Mouse (Mus musculus): ENCODE measurements at regions not wholly inside any gene's neighbourhood (a gene's known extent, or its start where the extent isn't known, plus 50 kb on each side); places are given as distances from the start of the nearest gene placed in this dataset.

- H3K4me3 ChIP-seq, result no peak overlapping the region
- no peaks in the 10 kb centered on the region for H3K27me3 ChIP-seq (ENCODE audit: low read depth, poor library complexity, severe bottlenecking)
- no peaks in the 10 kb centered on the region for H3K4me1 ChIP-seq
- no peak for DNase-seq (ENCODE audit: low spot score)
- H3K9me3 ChIP-seq (replicated peaks), result no peaks in the 10 kb centered on the region
- 83% methylated on average over 9 of the region's 9 CpGs for WGBS
- no peaks in the 10 kb centered on the region for H3K36me3 ChIP-seq
- H3K27ac ChIP-seq, result no peak overlapping the region
Measured at GRCm38 (mm10) chr15:71243539-71243938, 2590.8 kb upstream of the Gm6569 start.

GRCm38 (mm10) chr15:71275876-71276565, 2558.3 kb upstream of the Gm6569 start:
- no peak for DNase-seq (ENCODE audit: low spot score)
- 100% methylated on average over 2 of the region's 2 CpGs for WGBS
- Histone ChIP-seq H3K27ac (no peak overlapping the region), H3K27me3 (ENCODE audit: low read depth, poor library complexity, severe bottlenecking) (no peaks in the 10 kb centered on the region), H3K36me3 (no peaks in the 10 kb centered on the region), H3K9me3 (replicated peaks) (no peaks in the 10 kb centered on the region), H3K4me3 (no peak overlapping the region), H3K4me1 (no peaks in the 10 kb centered on the region)

DNA sequence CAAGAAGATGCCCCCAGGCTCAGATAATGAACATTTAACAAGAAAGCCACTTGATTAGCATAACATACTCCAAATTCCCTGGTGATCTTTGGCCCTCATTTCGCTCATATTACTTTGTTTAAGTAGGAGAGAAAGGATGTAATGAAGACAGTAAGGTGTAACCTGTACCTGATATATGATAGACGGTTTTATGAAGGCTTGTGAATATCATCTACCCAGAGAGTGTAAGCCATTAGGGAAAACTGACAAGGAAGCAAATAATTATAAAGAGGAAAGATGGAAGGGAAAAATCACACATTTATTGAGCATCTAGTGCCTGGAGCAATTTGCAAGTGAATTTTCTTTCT, 2557.8 kb upstream of the Gm6569 start:
- Histone ChIP-seq H3K4me1 (no peaks in the 10 kb centered on the region), H3K36me3 (no peaks in the 10 kb centered on the region), H3K4me3 (no peak overlapping the region), H3K27me3 (ENCODE audit: low read depth, poor library complexity, severe bottlenecking) (no peaks in the 10 kb centered on the region), H3K27ac (no peak overlapping the region), H3K9me3 (replicated peaks) (no peaks in the 10 kb centered on the region)
- 85% methylated on average over 2 of the region's 2 CpGs for WGBS
- no peak for DNase-seq (ENCODE audit: low spot score)

- H3K27me3 ChIP-seq (ENCODE audit: low read depth, poor library complexity, severe bottlenecking), result no peaks in the 10 kb centered on the region
- WGBS, result 82% methylated on average over 2 of the region's 2 CpGs
- H3K9me3 ChIP-seq (replicated peaks), result no peaks in the 10 kb centered on the region
- no peak overlapping the region for H3K27ac ChIP-seq
- no peak for DNase-seq (ENCODE audit: low spot score)
- H3K4me3 ChIP-seq, result no peak overlapping the region
- no peaks in the 10 kb centered on the region for H3K36me3 ChIP-seq
- H3K4me1 ChIP-seq, result no peaks in the 10 kb centered on the region
Measured at GRCm38 (mm10) chr15:71277388-71277787, 2557.0 kb upstream of the Gm6569 start.

GRCm38 (mm10) chr15:71283775-71284174, 2550.6 kb upstream of the Gm6569 start:
- H3K4me1 ChIP-seq, result no peaks in the 10 kb centered on the region
- no peak overlapping the region for H3K4me3 ChIP-seq
- DNase-seq (ENCODE audit: low spot score), result no peak
- 93% methylated on average over 3 of the region's 3 CpGs for WGBS
- H3K36me3 ChIP-seq, result no peaks in the 10 kb centered on the region
- H3K27me3 ChIP-seq (ENCODE audit: low read depth, poor library complexity, severe bottlenecking), result no peaks in the 10 kb centered on the region
- no peaks in the 10 kb centered on the region for H3K9me3 ChIP-seq (replicated peaks)
- no peak overlapping the region for H3K27ac ChIP-seq

DNA sequence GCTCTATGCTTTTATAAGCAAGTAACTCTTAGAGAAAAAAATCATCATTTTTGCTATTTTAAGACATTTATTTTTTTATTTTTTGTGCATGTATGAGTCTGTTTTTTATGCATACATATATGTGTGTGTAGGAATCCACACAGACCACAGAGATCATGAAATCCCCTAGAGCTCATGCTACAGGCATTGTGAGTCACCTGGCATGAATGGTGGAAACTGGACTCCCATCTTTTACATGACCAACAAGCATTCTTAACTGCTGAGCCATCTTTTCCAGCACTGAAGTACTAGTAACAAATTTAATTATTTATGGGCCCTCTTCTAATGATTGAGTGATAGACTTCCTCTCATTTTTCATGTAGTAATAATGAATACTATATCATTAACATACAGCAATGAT, 2531.8 kb upstream of the Gm6569 start:
- no peak overlapping the region for H3K4me3 ChIP-seq
- H3K27ac ChIP-seq, result no peak overlapping the region
- H3K27me3 ChIP-seq (ENCODE audit: low read depth, poor library complexity, severe bottlenecking), result no peaks in the 10 kb centered on the region
- no peak for DNase-seq (ENCODE audit: low spot score)
- no peaks in the 10 kb centered on the region for H3K4me1 ChIP-seq
- H3K9me3 ChIP-seq (replicated peaks), result no peaks in the 10 kb centered on the region
- H3K36me3 ChIP-seq, result no peaks in the 10 kb centered on the region

DNA sequence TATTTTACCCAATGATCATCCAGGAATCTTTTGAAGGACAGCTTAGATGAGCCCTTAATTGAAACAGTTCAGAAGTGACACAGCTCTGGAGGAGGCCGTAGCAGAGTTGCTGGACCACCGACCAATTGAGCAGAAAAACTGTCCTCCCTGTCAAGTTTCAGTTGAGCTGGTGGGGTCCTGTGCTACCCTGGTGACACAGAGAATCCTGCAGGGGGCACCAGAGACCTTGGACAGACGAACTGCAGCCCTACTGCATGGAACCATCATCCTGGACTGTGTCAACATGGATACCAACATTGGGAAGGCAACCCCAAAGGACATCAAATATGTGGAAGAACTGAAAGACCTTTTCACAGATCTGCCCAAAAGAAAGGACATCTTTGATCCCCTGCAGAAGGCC, 2524.1 kb upstream of the Gm6569 start:
- H3K27me3 ChIP-seq (ENCODE audit: low read depth, poor library complexity, severe bottlenecking), result no peaks in the 10 kb centered on the region

GRCm38 (mm10) chr15:71326596-71326995, 2507.8 kb upstream of the Gm6569 start:
- no peak overlapping the region for H3K4me3 ChIP-seq
- H3K27me3 ChIP-seq (ENCODE audit: low read depth, poor library complexity, severe bottlenecking), result no peaks in the 10 kb centered on the region
- H3K27ac ChIP-seq, result no peak overlapping the region
- no peaks in the 10 kb centered on the region for H3K9me3 ChIP-seq (replicated peaks)
- H3K4me1 ChIP-seq, result no peaks in the 10 kb centered on the region
- DNase-seq (ENCODE audit: low spot score), result no peak
- no peaks in the 10 kb centered on the region for H3K36me3 ChIP-seq
- WGBS, result 91% methylated on average over 3 of the region's 3 CpGs

More for the DNA sequence above, 2524.1 kb upstream of the Gm6569 start:
- Histone ChIP-seq H3K9me3 (replicated peaks) (no peaks in the 10 kb centered on the region), H3K4me3 (no peak overlapping the region), H3K27ac (no peak overlapping the region), H3K4me1 (no peaks in the 10 kb centered on the region), H3K36me3 (no peaks in the 10 kb centered on the region)
- WGBS, result 60% methylated on average over 3 of the region's 3 CpGs
- DNase-seq (ENCODE audit: low spot score), result no peak

DNA sequence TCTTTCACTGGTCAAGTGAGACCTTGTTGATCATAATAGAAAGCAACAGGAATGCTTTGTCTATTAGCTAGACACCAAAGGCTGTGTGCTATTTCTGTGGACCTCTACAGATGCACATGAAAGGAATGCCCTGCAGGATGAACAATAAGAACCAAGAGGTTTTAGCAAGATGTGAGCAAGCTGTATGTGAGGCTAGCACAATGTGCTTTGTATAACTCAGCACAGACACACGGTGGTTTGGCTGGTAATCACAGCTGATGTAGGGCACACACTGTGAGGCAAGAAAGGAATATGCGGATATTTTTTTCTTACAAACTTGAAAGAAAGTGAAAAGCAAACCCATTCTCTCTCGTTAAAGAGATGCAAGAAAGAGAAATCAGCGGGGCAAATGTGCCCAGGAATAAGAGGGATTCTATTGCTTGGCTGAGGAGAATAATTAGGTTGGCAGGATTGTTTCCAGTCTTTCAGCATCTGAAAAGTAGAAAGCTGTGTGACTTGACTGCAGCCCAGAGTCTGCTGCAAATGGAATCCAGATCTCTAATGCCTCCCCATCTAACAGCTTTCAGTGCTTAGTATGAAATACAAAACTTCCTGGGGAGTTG, 2476.1 kb upstream of the Gm6569 start:
- WGBS, result 61% methylated on average over 4 of the region's 4 CpGs
- H3K27me3 ChIP-seq (ENCODE audit: low read depth, poor library complexity, severe bottlenecking), result no peaks in the 10 kb centered on the region
- H3K36me3 ChIP-seq, result no peaks in the 10 kb centered on the region
- no peak for DNase-seq (ENCODE audit: low spot score)
- no peak overlapping the region for H3K4me3 ChIP-seq
- H3K27ac ChIP-seq, result no peak overlapping the region
- H3K4me1 ChIP-seq, result no peaks in the 10 kb centered on the region
- H3K9me3 ChIP-seq (replicated peaks), result no peaks in the 10 kb centered on the region

GRCm38 (mm10) chr15:71375775-71376174, 2458.6 kb upstream of the Gm6569 start:
- WGBS, result 49% methylated on average over 3 of the region's 3 CpGs
- no peak for DNase-seq (ENCODE audit: low spot score)
- H3K27me3 ChIP-seq (ENCODE audit: low read depth, poor library complexity, severe bottlenecking), result no peaks in the 10 kb centered on the region
- no peaks in the 10 kb centered on the region for H3K36me3 ChIP-seq
- no peaks in the 10 kb centered on the region for H3K9me3 ChIP-seq (replicated peaks)
- H3K4me1 ChIP-seq, result no peaks in the 10 kb centered on the region
- H3K4me3 ChIP-seq, result no peak overlapping the region
- no peak overlapping the region for H3K27ac ChIP-seq

All from limb, embryonic 10.5 days (tissue).